Mouse (Mus musculus): ENCODE measurements around the gene Clec3a. TPM values are rescaled to one million over a fixed set of nuclear protein-coding genes. Genes with fewer than 3 reads are reported as not detected.

The Clec3a gene
- total RNA-seq (2017): not detected in 2 replicates

DNA sequence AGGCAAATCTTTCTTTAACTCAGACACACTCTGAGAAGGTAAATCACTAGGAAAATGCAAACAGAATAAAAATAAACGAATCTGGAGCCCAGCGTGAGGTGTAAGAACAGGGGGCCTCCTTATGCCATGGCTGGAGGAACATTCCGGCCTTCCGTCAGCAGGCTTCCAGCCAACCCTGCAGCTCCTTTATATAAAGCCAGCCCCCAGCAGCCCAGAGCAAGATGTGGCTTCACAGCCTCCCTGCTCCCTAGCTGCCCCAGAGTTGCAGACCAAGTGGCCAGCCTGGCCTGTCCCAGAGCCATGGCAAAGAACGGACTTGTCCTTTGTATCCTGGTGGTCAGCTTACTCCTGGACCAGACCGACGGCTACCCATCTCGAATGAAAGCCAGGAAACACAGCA, at the start of gene Clec3a:
Clec3a (plus strand) TSS at position 301 of the 400 bp plus-strand sequence.
- ATAC-seq (replicated peaks in 1 of 2; ENCODE audit: insufficient read depth in 1 of 2, low FRiP score in 2 of 2, low TSS enrichment in 1 of 2, low read depth in 1 of 2, poor library complexity in 2 of 2, severe bottlenecking in 2 of 2): no peak

- ATAC-seq (replicated peaks in 1 of 2; ENCODE audit: insufficient read depth in 1 of 2, low FRiP score in 2 of 2, low TSS enrichment in 1 of 2, low read depth in 1 of 2, poor library complexity in 2 of 2, severe bottlenecking in 2 of 2): peak; percentile 61 to 73; a peak in 3 of 4 replicates
These were observed 48.6 kb upstream of the Clec3a start for GRCm38 (mm10) chr8:114369038-114369976.

GRCm38 (mm10) chr8:114374390-114374789, 43.5 kb upstream of the Clec3a start:
- ATAC-seq (replicated peaks in 1 of 2; ENCODE audit: insufficient read depth in 1 of 2, low FRiP score in 2 of 2, low TSS enrichment in 1 of 2, low read depth in 1 of 2, poor library complexity in 2 of 2, severe bottlenecking in 2 of 2): no peak

DNA sequence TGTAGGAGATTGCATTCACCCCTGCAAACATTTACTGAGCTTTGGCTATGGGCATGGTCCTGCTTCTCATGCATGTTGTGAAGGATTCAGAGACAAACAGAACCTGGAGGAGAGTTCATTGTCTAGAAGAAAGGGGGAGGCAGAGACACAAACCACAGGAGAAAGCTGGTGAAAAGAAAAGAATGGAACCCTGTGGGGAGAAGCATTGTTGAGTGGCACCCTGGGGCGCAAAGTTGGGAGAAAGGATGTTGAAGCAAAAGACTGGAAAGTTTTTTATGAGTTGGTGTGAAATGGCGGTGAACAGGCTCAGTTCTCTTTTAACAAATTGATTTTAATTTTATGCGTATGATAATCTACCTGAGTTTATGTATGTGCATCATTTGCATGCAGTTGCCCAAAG, 33.7 kb upstream of the Clec3a start:
- no peak for ATAC-seq (replicated peaks in 1 of 2; ENCODE audit: insufficient read depth in 1 of 2, low FRiP score in 2 of 2, low TSS enrichment in 1 of 2, low read depth in 1 of 2, poor library complexity in 2 of 2, severe bottlenecking in 2 of 2)

GRCm38 (mm10) chr8:114387494-114387893, 30.4 kb upstream of the Clec3a start:
- peak; percentile 51 to 58; a peak in 2 of 4 replicates for ATAC-seq (replicated peaks in 1 of 2; ENCODE audit: insufficient read depth in 1 of 2, low FRiP score in 2 of 2, low TSS enrichment in 1 of 2, low read depth in 1 of 2, poor library complexity in 2 of 2, severe bottlenecking in 2 of 2)

- ATAC-seq (replicated peaks in 1 of 2; ENCODE audit: insufficient read depth in 1 of 2, low FRiP score in 2 of 2, low TSS enrichment in 1 of 2, low read depth in 1 of 2, poor library complexity in 2 of 2, severe bottlenecking in 2 of 2): peak; percentile 80 to 88
These were observed 27.2 kb upstream of the Clec3a start for GRCm38 (mm10) chr8:114390465-114391254.

- no peak for ATAC-seq (replicated peaks in 1 of 2; ENCODE audit: insufficient read depth in 1 of 2, low FRiP score in 2 of 2, low TSS enrichment in 1 of 2, low read depth in 1 of 2, poor library complexity in 2 of 2, severe bottlenecking in 2 of 2)
These were observed 19.6 kb upstream of the Clec3a start for GRCm38 (mm10) chr8:114398326-114398725.

DNA sequence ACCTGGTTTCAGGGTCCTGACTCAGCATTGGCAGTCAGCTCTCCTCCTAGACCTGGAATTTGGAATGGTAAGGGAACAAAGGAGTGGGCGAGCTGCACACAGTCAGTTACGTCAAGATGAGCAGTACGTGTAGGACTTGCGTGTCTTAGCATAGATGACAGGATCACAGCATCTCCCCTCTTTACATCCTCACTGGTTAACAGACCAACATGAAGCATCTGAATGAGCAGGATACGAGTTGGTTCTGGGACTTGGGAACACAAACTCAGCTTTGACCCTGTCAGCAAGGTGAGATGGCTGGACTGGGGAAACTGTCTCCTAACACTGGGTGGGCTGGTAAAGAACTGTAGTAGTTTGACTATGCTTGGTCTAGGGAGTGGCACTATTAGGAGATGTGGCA, 18.6 kb upstream of the Clec3a start:
- ATAC-seq (replicated peaks in 1 of 2; ENCODE audit: insufficient read depth in 1 of 2, low FRiP score in 2 of 2, low TSS enrichment in 1 of 2, low read depth in 1 of 2, poor library complexity in 2 of 2, severe bottlenecking in 2 of 2): no peak

GRCm38 (mm10) chr8:114401679-114402078, 16.2 kb upstream of the Clec3a start:
- ATAC-seq (replicated peaks in 1 of 2; ENCODE audit: insufficient read depth in 1 of 2, low FRiP score in 2 of 2, low TSS enrichment in 1 of 2, low read depth in 1 of 2, poor library complexity in 2 of 2, severe bottlenecking in 2 of 2): no peak

GRCm38 (mm10) chr8:114411421-114411820, 6.5 kb upstream of the Clec3a start:
- ATAC-seq (replicated peaks in 1 of 2; ENCODE audit: insufficient read depth in 1 of 2, low FRiP score in 2 of 2, low TSS enrichment in 1 of 2, low read depth in 1 of 2, poor library complexity in 2 of 2, severe bottlenecking in 2 of 2): peak in 1 of 2 experiments; percentile 42; a peak in 1 of 4 replicates

DNA sequence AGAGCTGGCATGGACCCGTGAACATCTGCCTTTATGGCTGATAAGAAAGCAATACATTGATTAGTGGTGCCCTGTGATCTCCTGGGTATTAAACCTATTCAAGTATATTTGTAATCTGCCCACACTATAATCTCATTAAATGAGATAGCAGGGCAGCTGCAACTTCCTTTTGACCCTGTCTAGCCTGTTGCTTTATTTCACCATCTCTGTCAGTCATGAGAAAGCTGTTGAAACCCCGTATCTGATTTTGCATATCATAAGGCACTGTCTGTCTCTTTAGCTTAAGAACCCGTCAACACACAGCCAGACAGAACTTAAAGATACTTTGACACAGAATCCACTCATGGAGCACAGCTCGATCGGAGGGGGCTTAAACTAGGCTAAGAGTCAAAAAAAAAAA, 600 bp downstream of the Clec3a start:
- peak in 1 of 2 experiments; percentile 56; a peak in 1 of 4 replicates for ATAC-seq (replicated peaks in 1 of 2; ENCODE audit: insufficient read depth in 1 of 2, low FRiP score in 2 of 2, low TSS enrichment in 1 of 2, low read depth in 1 of 2, poor library complexity in 2 of 2, severe bottlenecking in 2 of 2)

DNA sequence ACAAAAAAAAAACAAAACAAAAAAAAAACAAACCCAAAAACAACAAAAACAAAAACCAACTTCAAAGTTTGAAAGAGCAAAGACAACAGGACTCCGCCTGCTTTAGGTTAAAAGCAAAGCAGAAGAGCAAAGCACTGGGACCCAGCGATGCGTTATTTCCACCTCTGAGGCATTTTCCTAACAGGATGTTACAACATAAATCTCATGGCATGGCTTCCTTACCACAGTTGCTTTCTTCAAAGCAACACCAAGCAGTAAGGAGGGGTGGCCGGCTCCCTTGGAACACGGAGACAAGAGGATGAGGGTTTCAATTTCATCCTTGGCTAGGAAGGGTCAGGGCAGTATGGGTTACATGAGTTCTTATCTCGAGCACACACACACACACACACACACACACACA, 1.0 kb downstream of the Clec3a start:
- ATAC-seq (replicated peaks in 1 of 2; ENCODE audit: insufficient read depth in 1 of 2, low FRiP score in 2 of 2, low TSS enrichment in 1 of 2, low read depth in 1 of 2, poor library complexity in 2 of 2, severe bottlenecking in 2 of 2): peak; percentile 22 to 74; a peak in 2 of 4 replicates

GRCm38 (mm10) chr8:114421544-114421943, 3.7 kb downstream of the Clec3a start:
- ATAC-seq (replicated peaks in 1 of 2; ENCODE audit: insufficient read depth in 1 of 2, low FRiP score in 2 of 2, low TSS enrichment in 1 of 2, low read depth in 1 of 2, poor library complexity in 2 of 2, severe bottlenecking in 2 of 2): no peak

- ATAC-seq (replicated peaks in 1 of 2; ENCODE audit: insufficient read depth in 1 of 2, low FRiP score in 2 of 2, low TSS enrichment in 1 of 2, low read depth in 1 of 2, poor library complexity in 2 of 2, severe bottlenecking in 2 of 2): no peak
These were observed 20.4 kb downstream of the Clec3a start for GRCm38 (mm10) chr8:114438236-114438635.

GRCm38 (mm10) chr8:114439334-114440204, 21.7 kb downstream of the Clec3a start, which contains the start of gene Wwox:
Gene Wwox, plus strand, starts transcription at chr8:114439655.
- ATAC-seq (replicated peaks in 1 of 2; ENCODE audit: insufficient read depth in 1 of 2, low FRiP score in 2 of 2, low TSS enrichment in 1 of 2, low read depth in 1 of 2, poor library complexity in 2 of 2, severe bottlenecking in 2 of 2): peak; percentile 95 to 98

GRCm38 (mm10) chr8:114440205-114440589, 22.3 kb downstream of the Clec3a start:
- no peak for ATAC-seq (replicated peaks in 1 of 2; ENCODE audit: insufficient read depth in 1 of 2, low FRiP score in 2 of 2, low TSS enrichment in 1 of 2, low read depth in 1 of 2, poor library complexity in 2 of 2, severe bottlenecking in 2 of 2)

- ATAC-seq (replicated peaks in 1 of 2; ENCODE audit: insufficient read depth in 1 of 2, low FRiP score in 2 of 2, low TSS enrichment in 1 of 2, low read depth in 1 of 2, poor library complexity in 2 of 2, severe bottlenecking in 2 of 2): no peak
These were observed 23.7 kb downstream of the Clec3a start for GRCm38 (mm10) chr8:114441616-114442015.

All from hematopoietic stem cell, adult 5-6 weeks (primary cell).